Mouse (Mus musculus): Measurements from ENCODE around the gene Gm45015.

- TF ChIP-seq CTCF (IDR thresholded peaks at IDR 0.05; ENCODE audit: low read depth) (no peak), EP300 (optimal IDR thresholded peaks at IDR 0.05) (no peak)
These were observed 47.8 kb upstream of the Gm45015 start for GRCm38 (mm10) chrX:73384419-73384818.
